Mouse (Mus musculus) olfactory bulb, adult 2 months (tissue): ENCODE measurements around the gene Pcnt.

ENCODE experiments used
- CTCF ChIP-seq: fragments of 200-500 bp; IDR thresholded peaks from 2 replicates; pipeline ENCODE4 v1.5.1; 2012; ENCODE audit warnings: low read depth, mild to moderate bottlenecking, low read length, moderate library complexity; ENCODE audit not compliant: insufficient read depth
- POLR2A ChIP-seq: fragments of 200-500 bp; IDR thresholded peaks from 2 replicates; pipeline ENCODE4 v1.6.1; 2012; ENCODE audit warnings: mild to moderate bottlenecking, low read depth, low read length, moderate library complexity; ENCODE audit not compliant: insufficient read depth

GRCm38 (mm10) chr10:76316194-76316593 lies 126.4 kb downstream of the Pcnt start:
- TF ChIP-seq POLR2A: no peak
- TF ChIP-seq CTCF: no peak
